Mouse (Mus musculus): Measurements from ENCODE around the gene March7.

- TF ChIP-seq POLR2A (IDR thresholded peaks at IDR 0.05; ENCODE audit: extremely low read depth, insufficient read depth, low read length) (no peak), CTCF (IDR thresholded peaks at IDR 0.05; ENCODE audit: extremely low read depth, insufficient read depth, low read length) (no peak)
These were observed 73.6 kb downstream of the March7 start for GRCm38 (mm10) chr2:60283208-60283750.

Measured in cortical plate, adult 2 months (tissue).